Mouse (Mus musculus): ENCODE results near the gene Usp6nl. TPM values are rescaled to one million over a fixed set of nuclear protein-coding genes. Genes with fewer than 3 reads are reported as not detected.
A peak's percentile ranks its signal among the peaks of the same experiment; 100 is the strongest.

The Usp6nl gene
- total and polyA plus RNA-seq, 2 experiments from 2014 or later = 7.8 to 16.8 TPM

DNA sequence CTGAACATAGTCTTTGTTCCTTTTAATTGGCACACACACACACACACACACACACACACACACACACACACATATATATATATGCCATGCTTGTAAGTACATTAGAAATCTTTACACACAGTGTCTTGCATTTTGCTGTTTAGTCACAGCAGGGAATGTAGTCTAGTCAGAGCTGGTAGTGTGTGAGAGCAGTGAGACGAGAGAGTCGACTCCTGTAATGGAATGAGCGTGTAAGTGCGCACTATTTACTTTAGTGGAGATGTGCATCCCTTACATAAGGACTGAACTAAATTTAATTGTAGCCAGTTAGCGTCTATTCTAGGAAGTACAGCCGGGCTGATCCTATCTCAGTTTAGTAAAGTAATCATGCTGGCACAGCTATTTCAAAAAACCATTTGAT lies 44.5 kb downstream of the Usp6nl start:
- Histone ChIP-seq H3K4me2 (ENCODE audit: low read depth, low read length) (no peak overlapping the region), H3K27me3 (ENCODE audit: insufficient read depth, low read length) (no peaks in the 10 kb centered on the region), H3K36me3 (ENCODE audit: insufficient read depth, low read length) (no peaks in the 10 kb centered on the region), H3K9ac (replicated peaks; ENCODE audit: low read length) (no peak overlapping the region), H3K27ac (no peak overlapping the region), H3K4me1 (ENCODE audit: insufficient read depth, low read length) (0 out of 2 replicates have a peak, but pooled peaks cover 3% of the 10 kb centered on the region), H3K4me3 (ENCODE audit: low read length) (no peak overlapping the region), H3K9me3 (ENCODE audit: low read length) (no peaks in the 10 kb centered on the region)
- DNase-seq (ENCODE audit: low spot score) = no peak
- peak; percentile 52; the same call in 1 of the 2 replicates for ATAC-seq
- no peak for TF ChIP-seq CTCF (IDR thresholded peaks at IDR 0.05; ENCODE audit: low read depth)
- WGBS = 40% methylated on average over 6 of the region's 6 CpGs

DNA sequence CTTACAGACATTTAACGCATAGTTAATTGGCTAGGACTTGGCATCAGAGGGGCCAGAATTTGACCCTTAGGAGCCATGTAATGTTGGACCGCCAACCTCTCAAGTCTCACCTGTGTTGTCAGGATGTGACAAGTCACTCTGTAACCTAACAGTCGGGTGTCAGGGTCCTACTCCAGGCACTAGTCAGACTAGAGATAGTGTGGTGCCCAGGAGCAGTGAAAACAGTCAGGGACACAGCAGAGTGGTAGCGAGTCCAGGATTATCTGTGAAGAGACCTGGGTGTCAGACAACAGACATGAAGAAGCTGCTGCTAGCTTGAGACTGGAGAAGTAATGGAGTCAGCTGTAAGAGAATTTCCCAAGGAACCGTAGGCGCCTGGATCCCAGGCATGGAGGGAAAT lies 45.0 kb downstream of the Usp6nl start:
- no peak overlapping the region for H3K4me2 ChIP-seq (ENCODE audit: low read depth, low read length)
- no peaks in the 10 kb centered on the region for H3K27me3 ChIP-seq (ENCODE audit: insufficient read depth, low read length)
- DNase-seq (ENCODE audit: low spot score) (no peak), ATAC-seq (no peak)
- H3K4me3 ChIP-seq (ENCODE audit: low read length) = no peak overlapping the region
- H3K4me1 ChIP-seq (ENCODE audit: insufficient read depth, low read length) = 0 out of 2 replicates have a peak, but pooled peaks cover 3% of the 10 kb centered on the region
- no peaks in the 10 kb centered on the region for H3K9me3 ChIP-seq (ENCODE audit: low read length)
- no peaks in the 10 kb centered on the region for H3K36me3 ChIP-seq (ENCODE audit: insufficient read depth, low read length)
- no peak for TF ChIP-seq CTCF (IDR thresholded peaks at IDR 0.05; ENCODE audit: low read depth)
- WGBS = 90% methylated on average over 6 of the region's 6 CpGs
- no peak overlapping the region for H3K9ac ChIP-seq (replicated peaks; ENCODE audit: low read length)
- no peak overlapping the region for H3K27ac ChIP-seq

DNA sequence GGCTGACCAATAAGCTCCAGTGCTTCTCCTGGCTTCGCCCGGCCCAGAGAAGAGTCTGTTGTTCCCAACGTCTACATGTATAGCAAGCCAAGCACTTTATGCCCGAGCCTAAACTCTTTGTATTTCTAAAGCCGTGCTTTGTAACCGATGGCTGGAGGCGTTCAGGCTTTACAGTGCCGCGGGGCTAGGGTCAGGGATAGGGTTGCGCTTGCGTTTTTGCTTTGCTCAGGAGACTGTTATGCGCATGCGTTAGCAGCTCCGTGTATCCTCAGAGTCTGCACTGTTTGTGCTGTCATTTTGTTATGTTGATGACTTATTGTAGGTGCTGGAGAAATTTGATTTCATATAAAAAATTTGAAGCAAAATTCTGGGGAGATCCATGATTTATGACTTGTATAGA lies 51.7 kb downstream of the Usp6nl start:
- H3K9me3 ChIP-seq (ENCODE audit: low read length) = no peaks in the 10 kb centered on the region
- H3K27me3 ChIP-seq (ENCODE audit: insufficient read depth, low read length) = no peaks in the 10 kb centered on the region
- no peak overlapping the region for H3K4me3 ChIP-seq (ENCODE audit: low read length)
- H3K27ac ChIP-seq = no peak overlapping the region
- no peak for TF ChIP-seq CTCF (IDR thresholded peaks at IDR 0.05; ENCODE audit: low read depth)
- DNase-seq (ENCODE audit: low spot score) (no peak), ATAC-seq (no peak)
- H3K36me3 ChIP-seq (ENCODE audit: insufficient read depth, low read length) = no peaks in the 10 kb centered on the region
- no peak overlapping the region for H3K9ac ChIP-seq (replicated peaks; ENCODE audit: low read length)
- H3K4me2 ChIP-seq (ENCODE audit: low read depth, low read length) = 0 out of 2 replicates have a peak overlapping the region, but pooled peaks have one; percentile 8
- no peaks in the 10 kb centered on the region for H3K4me1 ChIP-seq (ENCODE audit: insufficient read depth, low read length)
- 51% methylated on average over 14 of the region's 14 CpGs for WGBS

DNA sequence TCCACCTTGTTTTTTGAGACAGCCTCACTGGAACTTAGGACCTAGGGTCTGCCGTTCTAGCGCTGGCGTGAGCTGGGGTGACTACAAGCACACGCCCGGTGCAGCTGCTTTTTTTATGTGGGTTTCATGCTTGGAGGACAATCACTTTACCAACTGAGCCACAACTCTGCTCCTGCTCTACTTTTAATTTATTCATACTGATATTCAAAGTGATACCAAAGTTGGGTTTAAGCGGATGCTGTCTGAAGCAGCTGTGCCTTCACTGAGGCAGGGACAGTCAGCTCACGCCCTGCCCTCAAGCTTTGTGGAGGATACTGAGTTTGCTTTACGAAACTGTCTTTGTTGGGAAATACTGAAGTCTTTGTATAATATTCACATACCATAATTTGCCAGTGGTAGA lies 53.6 kb downstream of the Usp6nl start:
- DNase-seq (ENCODE audit: low spot score) (no peak), ATAC-seq (no peak)
- TF ChIP-seq CTCF (IDR thresholded peaks at IDR 0.05; ENCODE audit: low read depth) = no peak
- Histone ChIP-seq H3K4me3 (ENCODE audit: low read length) (no peak overlapping the region), H3K9ac (replicated peaks; ENCODE audit: low read length) (no peak overlapping the region), H3K9me3 (ENCODE audit: low read length) (no peaks in the 10 kb centered on the region), H3K4me1 (ENCODE audit: insufficient read depth, low read length) (no peaks in the 10 kb centered on the region), H3K27ac (no peak overlapping the region), H3K27me3 (ENCODE audit: insufficient read depth, low read length) (no peaks in the 10 kb centered on the region), H3K4me2 (ENCODE audit: low read depth, low read length) (no peak overlapping the region), H3K36me3 (ENCODE audit: insufficient read depth, low read length) (no peaks in the 10 kb centered on the region)
- WGBS = 88% methylated on average over 8 of the region's 8 CpGs

DNA sequence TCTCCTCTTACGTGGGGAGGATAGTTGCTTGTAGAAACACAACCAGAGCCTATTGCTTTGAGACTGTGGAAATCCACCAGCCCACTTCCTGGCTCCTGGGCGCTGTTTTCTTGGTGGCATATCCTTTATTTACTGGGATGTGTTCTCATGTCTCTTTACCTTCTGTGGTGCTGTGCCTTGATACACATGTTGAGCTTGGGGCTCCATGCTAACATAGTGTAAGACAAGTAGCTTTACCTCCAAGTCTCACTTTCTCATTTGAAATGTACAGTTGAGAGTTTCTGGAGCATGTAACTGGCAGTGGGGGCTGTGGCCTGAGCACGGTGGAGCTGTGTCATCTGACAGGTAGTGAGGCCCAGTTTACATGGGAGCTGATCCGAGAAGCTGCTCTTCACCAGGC lies 54.5 kb downstream of the Usp6nl start:
- Histone ChIP-seq H3K27me3 (ENCODE audit: insufficient read depth, low read length) (no peaks in the 10 kb centered on the region), H3K27ac (no peak overlapping the region), H3K9me3 (ENCODE audit: low read length) (no peaks in the 10 kb centered on the region), H3K4me1 (ENCODE audit: insufficient read depth, low read length) (no peaks in the 10 kb centered on the region; the same call in 1 of the 2 replicates), H3K36me3 (ENCODE audit: insufficient read depth, low read length) (no peaks in the 10 kb centered on the region), H3K9ac (replicated peaks; ENCODE audit: low read length) (no peak overlapping the region), H3K4me3 (ENCODE audit: low read length) (no peak overlapping the region), H3K4me2 (ENCODE audit: low read depth, low read length) (no peak overlapping the region)
- 81% methylated on average over 4 of the region's 4 CpGs for WGBS
- ATAC-seq (no peak), DNase-seq (ENCODE audit: low spot score) (no peak)
- TF ChIP-seq CTCF (IDR thresholded peaks at IDR 0.05; ENCODE audit: low read depth) = no peak

DNA sequence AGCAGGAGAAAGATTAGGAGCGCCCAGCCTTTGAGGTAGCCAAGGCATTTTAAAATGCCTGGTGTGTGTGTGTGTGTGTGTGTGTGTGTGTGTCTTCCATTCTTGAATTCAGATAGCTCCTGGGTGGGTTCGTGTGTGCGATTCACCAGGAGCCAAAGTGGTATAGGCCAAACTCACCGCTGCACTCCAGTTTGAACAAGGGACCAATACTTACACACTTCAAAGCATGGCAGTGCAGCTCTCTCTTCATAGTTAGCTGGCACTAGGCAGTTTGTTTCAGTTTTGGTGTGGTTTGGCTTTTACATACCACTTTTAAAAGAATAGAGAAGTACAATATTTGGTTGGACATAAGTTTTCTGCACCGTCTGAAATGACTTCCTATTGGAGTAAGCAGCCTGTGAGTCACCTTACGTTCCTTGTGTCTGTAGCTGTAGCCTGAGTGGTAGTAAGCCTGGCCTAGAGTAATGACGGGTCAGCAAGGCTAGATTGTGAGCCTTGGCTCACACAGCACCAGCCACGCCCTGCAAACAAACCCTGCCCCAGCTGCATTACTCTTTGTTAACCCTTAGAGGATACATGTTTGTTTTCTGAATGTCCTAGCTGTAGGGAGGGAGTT lies 56.2 kb downstream of the Usp6nl start:
- H3K9ac ChIP-seq (replicated peaks; ENCODE audit: low read length) = no peak overlapping the region
- no peak overlapping the region for H3K27ac ChIP-seq
- 77% methylated on average over 8 of the region's 8 CpGs for WGBS

DNA sequence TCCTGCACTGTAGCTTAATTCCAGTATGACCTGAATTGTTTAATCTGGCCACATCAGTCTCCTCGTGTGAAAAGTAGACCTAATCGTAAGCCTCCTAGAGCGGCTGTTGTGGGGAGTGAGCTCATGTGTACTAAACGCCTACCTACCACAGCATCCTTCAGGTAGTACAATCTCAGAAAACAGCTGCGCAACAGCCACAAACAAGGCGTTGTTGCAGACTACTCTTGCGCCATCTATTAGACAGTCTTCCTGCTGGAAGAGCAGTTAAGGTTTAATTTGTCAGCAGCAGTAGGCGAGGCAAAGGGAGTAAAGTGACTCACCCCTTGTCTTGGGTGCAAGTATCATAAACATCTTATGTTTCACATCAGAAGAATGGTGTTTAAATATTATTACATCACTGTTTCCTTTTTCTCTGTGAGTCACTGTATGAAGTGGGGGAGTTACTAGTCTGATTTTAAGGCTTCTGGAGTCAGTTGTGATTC lies 57.3 kb downstream of the Usp6nl start:
- WGBS = 91% methylated on average over 8 of the region's 8 CpGs
- no peaks in the 10 kb centered on the region; the same call in 1 of the 2 replicates for H3K4me1 ChIP-seq (ENCODE audit: insufficient read depth, low read length)
- ATAC-seq (no peak), DNase-seq (ENCODE audit: low spot score) (no peak)
- no peaks in the 10 kb centered on the region for H3K9me3 ChIP-seq (ENCODE audit: low read length)
- H3K36me3 ChIP-seq (ENCODE audit: insufficient read depth, low read length) = no peaks in the 10 kb centered on the region
- no peak overlapping the region for H3K27ac ChIP-seq
- H3K27me3 ChIP-seq (ENCODE audit: insufficient read depth, low read length) = no peaks in the 10 kb centered on the region
- H3K9ac ChIP-seq (replicated peaks; ENCODE audit: low read length) = no peak overlapping the region
- no peak overlapping the region for H3K4me2 ChIP-seq (ENCODE audit: low read depth, low read length)
- TF ChIP-seq CTCF (IDR thresholded peaks at IDR 0.05; ENCODE audit: low read depth) = no peak
- no peak overlapping the region for H3K4me3 ChIP-seq (ENCODE audit: low read length)

More for the DNA sequence above, 56.2 kb downstream of the Usp6nl start:
- DNase-seq (ENCODE audit: low spot score) = no peak
- Histone ChIP-seq H3K4me3 (ENCODE audit: low read length) (no peak overlapping the region), H3K36me3 (ENCODE audit: insufficient read depth, low read length) (no peaks in the 10 kb centered on the region), H3K4me1 (ENCODE audit: insufficient read depth, low read length) (no peaks in the 10 kb centered on the region; the same call in 1 of the 2 replicates), H3K9me3 (ENCODE audit: low read length) (no peaks in the 10 kb centered on the region), H3K27me3 (ENCODE audit: insufficient read depth, low read length) (no peaks in the 10 kb centered on the region), H3K4me2 (ENCODE audit: low read depth, low read length) (no peak overlapping the region)
- ATAC-seq = no peak
- no peak for TF ChIP-seq CTCF (IDR thresholded peaks at IDR 0.05; ENCODE audit: low read depth)

Measured in hindbrain, postnatal 0 days (tissue).